Mouse (Mus musculus): ENCODE results near the gene Lrig1. TPM values are rescaled to one million over a fixed set of nuclear protein-coding genes. Genes with fewer than 3 reads are reported as not detected.

The Lrig1 gene
- total RNA-seq, 1 experiment, result 19.1 TPM

DNA sequence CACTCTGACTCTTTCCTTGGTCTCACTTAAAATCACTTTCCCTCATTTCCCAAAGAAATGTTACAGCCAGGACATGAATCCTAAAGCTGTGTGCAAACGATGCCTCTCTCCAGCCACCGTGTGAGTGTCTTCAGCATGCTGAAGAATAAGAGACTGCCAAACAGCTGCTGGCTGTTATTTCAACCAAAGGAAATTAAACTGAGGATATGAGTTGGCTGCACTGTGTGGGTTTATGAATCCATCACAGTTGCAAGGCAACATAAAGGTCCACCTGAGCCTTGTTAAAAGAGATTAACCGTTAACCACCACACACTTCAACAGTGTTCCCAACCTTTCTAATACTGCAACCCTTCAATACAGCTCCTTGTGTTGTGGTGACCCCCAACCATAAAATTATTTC lies 22.5 kb downstream of the Lrig1 start:
- in situ Hi-C loops (cut with MboI; ENCODE audit: low sequenced_read_pairs in 2 of 2, unreplicated experiment in 2 of 2), result no loop called here
- Histone ChIP-seq H3K36me3 (ENCODE audit: control insufficient read depth, insufficient read depth, low read length, poor library complexity, severe bottlenecking) (no peaks in the 10 kb centered on the region; the same call in 1 of the 2 replicates), H3K9ac (ENCODE audit: insufficient read depth, low read depth, low read length, poor library complexity, severe bottlenecking) (no peak overlapping the region), H3K4me3 (ENCODE audit: insufficient read depth in 1 of 2, low read depth in 1 of 2, low read length in 2 of 2, poor library complexity in 1 of 2, severe bottlenecking in 1 of 2) (no peak overlapping the region), H3K27ac (ENCODE audit: insufficient read depth, low read depth, low read length, poor library complexity, severe bottlenecking) (no peak overlapping the region), H3K9me3 (ENCODE audit: control insufficient read depth, insufficient read depth, low read depth, low read length) (no peaks in the 10 kb centered on the region), H3K4me1 (ENCODE audit: control insufficient read depth in 2 of 2, insufficient read depth in 2 of 2, low read length in 2 of 2, poor library complexity in 1 of 2) (peaks cover 2 to 11% of the 10 kb centered on the region in 2 experiments; a peak in 2 of 4 replicates)
- DNase-seq (ENCODE audit: low read depth, low spot score), result no peak
- TF ChIP-seq HCFC1 (IDR thresholded peaks at IDR 0.05; ENCODE audit: borderline replicate concordance, insufficient read depth, low read length), result no peak
- TF ChIP-seq ZC3H11A (IDR thresholded peaks at IDR 0.05; ENCODE audit: borderline replicate concordance, low read depth, low read length), result no peak
- no peak for TF ChIP-seq ZNF384 (IDR thresholded peaks at IDR 0.05; ENCODE audit: low read depth, low read length)
- TF ChIP-seq CHD2 (IDR thresholded peaks at IDR 0.05; ENCODE audit: low read depth, low read length), result no peak
- TF ChIP-seq MAFK (IDR thresholded peaks at IDR 0.05; ENCODE audit: insufficient read depth, low read depth, low read length), result no peak

DNA sequence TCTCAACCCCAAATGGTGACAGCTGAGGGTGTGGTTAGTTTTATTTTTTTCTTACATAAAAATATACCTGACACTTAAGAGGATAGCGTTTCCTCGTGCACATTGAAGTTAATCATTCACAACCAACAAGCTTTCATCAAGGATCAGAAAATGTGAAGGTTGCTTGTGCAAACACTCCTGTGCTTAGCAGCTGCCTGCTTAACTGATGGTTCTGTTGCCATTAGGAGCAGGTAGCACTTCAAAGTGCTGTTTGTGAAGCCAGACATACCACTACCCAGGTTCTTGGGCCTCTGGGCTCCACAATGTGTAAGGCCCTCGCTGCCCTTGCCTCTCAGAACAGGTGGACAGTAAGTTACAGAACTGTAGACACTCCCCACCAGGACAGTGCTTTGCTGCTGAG lies 23.1 kb downstream of the Lrig1 start:
- in situ Hi-C loops (cut with MboI; ENCODE audit: low sequenced_read_pairs in 2 of 2, unreplicated experiment in 2 of 2), result no loop called here
- peaks cover 2 to 11% of the 10 kb centered on the region in 2 experiments; a peak in 2 of 4 replicates for H3K4me1 ChIP-seq (ENCODE audit: control insufficient read depth in 2 of 2, insufficient read depth in 2 of 2, low read length in 2 of 2, poor library complexity in 1 of 2)
- TF ChIP-seq HCFC1 (IDR thresholded peaks at IDR 0.05; ENCODE audit: borderline replicate concordance, insufficient read depth, low read length), result no peak
- TF ChIP-seq CHD2 (IDR thresholded peaks at IDR 0.05; ENCODE audit: low read depth, low read length), result no peak
- no peak for TF ChIP-seq ZC3H11A (IDR thresholded peaks at IDR 0.05; ENCODE audit: borderline replicate concordance, low read depth, low read length)
- TF ChIP-seq MAFK (IDR thresholded peaks at IDR 0.05; ENCODE audit: insufficient read depth, low read depth, low read length), result no peak
- no peak for TF ChIP-seq ZNF384 (IDR thresholded peaks at IDR 0.05; ENCODE audit: low read depth, low read length)
- H3K4me3 ChIP-seq (ENCODE audit: insufficient read depth in 1 of 2, low read depth in 1 of 2, low read length in 2 of 2, poor library complexity in 1 of 2, severe bottlenecking in 1 of 2), result no peak overlapping the region
- no peak overlapping the region for H3K9ac ChIP-seq (ENCODE audit: insufficient read depth, low read depth, low read length, poor library complexity, severe bottlenecking)
- H3K27ac ChIP-seq (ENCODE audit: insufficient read depth, low read depth, low read length, poor library complexity, severe bottlenecking), result no peak overlapping the region
- H3K36me3 ChIP-seq (ENCODE audit: control insufficient read depth, insufficient read depth, low read length, poor library complexity, severe bottlenecking), result no peaks in the 10 kb centered on the region; the same call in 1 of the 2 replicates
- no peaks in the 10 kb centered on the region for H3K9me3 ChIP-seq (ENCODE audit: control insufficient read depth, insufficient read depth, low read depth, low read length)
- DNase-seq (ENCODE audit: low read depth, low spot score), result no peak

DNA sequence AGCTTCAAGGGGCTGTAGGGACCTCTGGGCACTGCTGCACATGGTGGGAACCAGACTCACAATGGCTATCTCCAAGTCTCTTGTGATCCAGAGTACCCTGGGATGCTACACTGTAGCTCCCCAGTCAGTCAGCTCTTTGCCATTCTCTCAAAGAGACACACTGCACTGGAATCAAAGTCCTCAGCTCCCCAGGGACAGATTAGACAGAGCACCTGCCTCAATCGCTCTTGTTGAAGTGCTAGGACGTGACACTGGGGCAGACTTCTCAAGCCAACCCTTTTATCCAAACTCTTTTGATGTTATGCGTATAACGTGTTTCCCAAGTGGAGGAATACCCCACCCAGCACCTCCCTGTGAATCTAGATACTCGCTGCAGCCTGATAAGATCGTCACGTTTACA lies 23.7 kb downstream of the Lrig1 start:
- Histone ChIP-seq H3K4me3 (ENCODE audit: insufficient read depth in 1 of 2, low read depth in 1 of 2, low read length in 2 of 2, poor library complexity in 1 of 2, severe bottlenecking in 1 of 2) (no peak overlapping the region), H3K4me1 (ENCODE audit: control insufficient read depth in 2 of 2, insufficient read depth in 2 of 2, low read length in 2 of 2, poor library complexity in 1 of 2) (peaks cover 2 to 9% of the 10 kb centered on the region in 2 experiments; a peak in 2 of 4 replicates), H3K9me3 (ENCODE audit: control insufficient read depth, insufficient read depth, low read depth, low read length) (no peaks in the 10 kb centered on the region), H3K9ac (ENCODE audit: insufficient read depth, low read depth, low read length, poor library complexity, severe bottlenecking) (no peak overlapping the region), H3K27ac (ENCODE audit: insufficient read depth, low read depth, low read length, poor library complexity, severe bottlenecking) (no peak overlapping the region), H3K36me3 (ENCODE audit: control insufficient read depth, insufficient read depth, low read length, poor library complexity, severe bottlenecking) (no peaks in the 10 kb centered on the region; the same call in 1 of the 2 replicates)
- in situ Hi-C loops (cut with MboI; ENCODE audit: low sequenced_read_pairs in 2 of 2, unreplicated experiment in 2 of 2), result no loop called here
- TF ChIP-seq ZNF384 (IDR thresholded peaks at IDR 0.05; ENCODE audit: low read depth, low read length), result no peak
- no peak for TF ChIP-seq MAFK (IDR thresholded peaks at IDR 0.05; ENCODE audit: insufficient read depth, low read depth, low read length)
- TF ChIP-seq HCFC1 (IDR thresholded peaks at IDR 0.05; ENCODE audit: borderline replicate concordance, insufficient read depth, low read length), result no peak
- TF ChIP-seq CHD2 (IDR thresholded peaks at IDR 0.05; ENCODE audit: low read depth, low read length), result no peak
- no peak for TF ChIP-seq ZC3H11A (IDR thresholded peaks at IDR 0.05; ENCODE audit: borderline replicate concordance, low read depth, low read length)
- no peak for DNase-seq (ENCODE audit: low read depth, low spot score)

DNA sequence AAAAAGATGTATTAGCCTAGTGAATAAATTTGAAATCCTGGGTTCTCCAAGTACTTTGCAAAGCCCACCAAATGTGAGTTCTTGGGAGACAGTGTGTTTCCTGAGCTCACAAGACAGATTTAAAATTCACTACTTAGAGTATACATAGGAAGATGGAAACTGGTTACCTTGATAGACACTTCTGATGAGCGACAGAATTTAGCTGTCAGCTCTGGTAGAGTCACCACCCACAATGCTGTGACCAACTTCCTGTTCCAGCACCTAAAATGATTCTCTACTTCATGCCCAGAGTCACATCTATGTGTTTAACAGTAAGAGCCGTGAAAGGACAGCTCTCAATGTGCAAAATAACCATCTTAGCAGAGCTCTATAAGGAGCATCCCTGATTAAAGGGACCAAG lies 27.5 kb downstream of the Lrig1 start:
- in situ Hi-C loops (cut with MboI; ENCODE audit: low sequenced_read_pairs in 2 of 2, unreplicated experiment in 2 of 2), result no loop called here
- H3K4me1 ChIP-seq (ENCODE audit: control insufficient read depth in 2 of 2, insufficient read depth in 2 of 2, low read length in 2 of 2, poor library complexity in 1 of 2), result peaks cover 3 to 10% of the 10 kb centered on the region in 2 experiments; a peak in 3 of 4 replicates

More for the DNA sequence above, 27.5 kb downstream of the Lrig1 start:
- Histone ChIP-seq H3K27ac (ENCODE audit: insufficient read depth, low read depth, low read length, poor library complexity, severe bottlenecking) (no peak overlapping the region), H3K36me3 (ENCODE audit: control insufficient read depth, insufficient read depth, low read length, poor library complexity, severe bottlenecking) (no peaks in the 10 kb centered on the region; the same call in 1 of the 2 replicates), H3K9me3 (ENCODE audit: control insufficient read depth, insufficient read depth, low read depth, low read length) (no peaks in the 10 kb centered on the region), H3K9ac (ENCODE audit: insufficient read depth, low read depth, low read length, poor library complexity, severe bottlenecking) (no peak overlapping the region), H3K4me3 (ENCODE audit: insufficient read depth in 1 of 2, low read depth in 1 of 2, low read length in 2 of 2, poor library complexity in 1 of 2, severe bottlenecking in 1 of 2) (no peak overlapping the region)
- TF ChIP-seq ZNF384 (IDR thresholded peaks at IDR 0.05; ENCODE audit: low read depth, low read length) (no peak), ZC3H11A (IDR thresholded peaks at IDR 0.05; ENCODE audit: borderline replicate concordance, low read depth, low read length) (no peak), MAFK (IDR thresholded peaks at IDR 0.05; ENCODE audit: insufficient read depth, low read depth, low read length) (no peak), CHD2 (IDR thresholded peaks at IDR 0.05; ENCODE audit: low read depth, low read length) (no peak), HCFC1 (IDR thresholded peaks at IDR 0.05; ENCODE audit: borderline replicate concordance, insufficient read depth, low read length) (no peak)
- DNase-seq (ENCODE audit: low read depth, low spot score), result no peak

All from ES-E14 (cell line).